Mouse (Mus musculus) MEL (cell line): ENCODE measurements at regions not wholly inside any gene's neighbourhood (a gene's known extent, or its start where the extent isn't known, plus 50 kb on each side); places are given as distances from the start of the nearest gene placed in this dataset.

ENCODE experiments used
- DNase-seq: peaks from one replicate; pipeline ENCODE4 v3.0.0; 2011; ENCODE audit warnings: low read depth, low spot score
- H3K27ac ChIP-seq: 2 replicates; pipeline ENCODE4 v1.5.1; 2012; ENCODE audit warnings: low read depth, mild to moderate bottlenecking, control low read depth, low read length, moderate library complexity; ENCODE audit not compliant: control insufficient read depth
- H3K27me3 ChIP-seq, 2 experiments: fragments of 150-350 bp in 1 of 2; sonication (generic) in 1 of 2; 2 replicates each; pipeline ENCODE4 v1.6.1; 2012; ENCODE audit warnings: low read length in 2 of 2, mild to moderate bottlenecking in 2 of 2, improper control_type of control experiment in 1 of 2, moderate library complexity in 1 of 2; ENCODE audit not compliant: insufficient read depth in 2 of 2, control insufficient read depth in 1 of 2
- H3K36me3 ChIP-seq, 2 experiments: 2 replicates each; pipeline ENCODE4 v1.6.1; 2012 to 2014; ENCODE audit warnings: low read length in 2 of 2, improper control_type of control experiment in 1 of 2, inconsistent platforms in 1 of 2, mild to moderate bottlenecking in 1 of 2; ENCODE audit not compliant: insufficient read depth in 2 of 2, control insufficient read depth in 1 of 2
- H3K4me1 ChIP-seq, 2 experiments: fragments of 150-350 bp in 1 of 2; sonication (generic) in 1 of 2; 2 replicates each; pipeline ENCODE4 v1.6.1; 2012; ENCODE audit warnings: low read length in 2 of 2, improper control_type of control experiment in 1 of 2, mild to moderate bottlenecking in 1 of 2; ENCODE audit not compliant: insufficient read depth in 2 of 2, control insufficient read depth in 1 of 2
- H3K4me3 ChIP-seq, 2 experiments: fragments of 150-350 bp in 1 of 2; sonication (generic) in 1 of 2; 2 replicates each; pipeline ENCODE4 v1.5.1; 2012; ENCODE audit warnings: low read depth in 2 of 2, low read length in 2 of 2, mild to moderate bottlenecking in 2 of 2, moderate library complexity in 2 of 2, control low read depth in 1 of 2, improper control_type of control experiment in 1 of 2; ENCODE audit not compliant: control insufficient read depth in 1 of 2, insufficient read depth in 1 of 2
- H3K79me2 ChIP-seq: 2 replicates; pipeline ENCODE4 v1.6.1; 2012; ENCODE audit warnings: mild to moderate bottlenecking, low read length, moderate library complexity; ENCODE audit not compliant: control insufficient read depth, poor library complexity, insufficient read depth
- H3K9ac ChIP-seq: 2 replicates; pipeline ENCODE4 v1.6.1; 2012; ENCODE audit warnings: low read depth, mild to moderate bottlenecking, control low read depth, low read length, moderate library complexity; ENCODE audit not compliant: control insufficient read depth, poor library complexity, severe bottlenecking
- H3K9me3 ChIP-seq: fragments of 150-350 bp; sonication (generic); replicated peaks from 2 replicates; pipeline ENCODE4 v1.6.1; 2012; ENCODE audit warnings: mild to moderate bottlenecking, low read length, improper control_type of control experiment, moderate library complexity; ENCODE audit not compliant: insufficient read depth
- BHLHE40 ChIP-seq: IDR thresholded peaks from 2 replicates; pipeline ENCODE4 v1.6.1; 2012; ENCODE audit warnings: low read depth, mild to moderate bottlenecking, inconsistent platforms, low read length, improper control_type of control experiment, borderline replicate concordance
- CHD2 ChIP-seq: IDR thresholded peaks from 2 replicates; pipeline ENCODE4 v1.6.1; 2011; ENCODE audit warnings: low read length, improper control_type of control experiment
- ELF1 ChIP-seq: IDR thresholded peaks from 2 replicates; pipeline ENCODE4 v1.6.1; 2014; ENCODE audit warnings: low read depth, mild to moderate bottlenecking, inconsistent platforms, low read length, improper control_type of control experiment, moderate library complexity
- GATA1 ChIP-seq: IDR thresholded peaks from 2 replicates; pipeline ENCODE4 v1.6.1; 2011; ENCODE audit warnings: low read depth, low read length, improper control_type of control experiment
- MAFK ChIP-seq: IDR thresholded peaks from 2 replicates; pipeline ENCODE4 v1.6.1; 2011; ENCODE audit warnings: low read depth, mild to moderate bottlenecking, low read length, improper control_type of control experiment, borderline replicate concordance
- MAX ChIP-seq: IDR thresholded peaks from 2 replicates; pipeline ENCODE4 v1.6.1; 2011; ENCODE audit warnings: low read length, improper control_type of control experiment
- NELFE ChIP-seq: IDR thresholded peaks from 2 replicates; pipeline ENCODE4 v1.6.1; 2011; ENCODE audit warnings: low read depth, low read length, improper control_type of control experiment
- POLR2A ChIP-seq, 2 experiments: IDR thresholded peaks; 2 replicates each; pipeline ENCODE4 v1.6.1; 2011 to 2012; ENCODE audit warnings: low read length in 2 of 2, mild to moderate bottlenecking in 2 of 2, control low read depth in 1 of 2, improper control_type of control experiment in 1 of 2, low read depth in 1 of 2, moderate library complexity in 1 of 2; ENCODE audit not compliant: control insufficient read depth in 1 of 2, insufficient read depth in 1 of 2, poor library complexity in 1 of 2
- POLR2AphosphoS2 ChIP-seq: IDR thresholded peaks from 2 replicates; pipeline ENCODE4 v1.6.1; 2011; ENCODE audit warnings: low read length, improper control_type of control experiment
- RAD21 ChIP-seq: IDR thresholded peaks from 2 replicates; pipeline ENCODE4 v1.6.1; 2011; ENCODE audit warnings: mild to moderate bottlenecking, low read depth, low read length, improper control_type of control experiment
- TAL1 ChIP-seq: IDR thresholded peaks from 2 replicates; pipeline ENCODE4 v1.6.1; 2012; ENCODE audit warnings: mild to moderate bottlenecking, inconsistent platforms, low read length, moderate library complexity, mixed read lengths
- TCF12 ChIP-seq: IDR thresholded peaks from 2 replicates; pipeline ENCODE4 v1.6.1; 2014; ENCODE audit warnings: low read depth, mild to moderate bottlenecking, inconsistent platforms, low read length, improper control_type of control experiment, moderate library complexity
- USF2 ChIP-seq, 2 experiments: IDR thresholded peaks; 2 replicates each; pipeline ENCODE4 v1.6.1; 2011 to 2012; ENCODE audit warnings: improper control_type of control experiment in 2 of 2, low read length in 2 of 2, borderline replicate concordance in 1 of 2, inconsistent platforms in 1 of 2, low read depth in 1 of 2, mild to moderate bottlenecking in 1 of 2; ENCODE audit not compliant: insufficient read depth in 1 of 2
- ZC3H11A ChIP-seq: IDR thresholded peaks from 2 replicates; pipeline ENCODE4 v1.6.1; 2012; ENCODE audit warnings: low read depth, mild to moderate bottlenecking, inconsistent platforms, low read length, improper control_type of control experiment
- ZKSCAN1 ChIP-seq: IDR thresholded peaks from 2 replicates; pipeline ENCODE4 v1.6.1; 2012; ENCODE audit warnings: low read depth, mild to moderate bottlenecking, inconsistent platforms, low read length, improper control_type of control experiment, moderate library complexity

- TF ChIP-seq POLR2AphosphoS2, result no peak
- TF ChIP-seq CHD2, result no peak
- TF ChIP-seq TCF12, result no peak
- no peak for TF ChIP-seq USF2 (IDR thresholded peaks at IDR 0.05; ENCODE audit: borderline replicate concordance in 1 of 2, insufficient read depth in 1 of 2, low read depth in 1 of 2, low read length in 2 of 2)
- TF ChIP-seq POLR2A (IDR thresholded peaks at IDR 0.05; ENCODE audit: control insufficient read depth in 1 of 2, insufficient read depth in 1 of 2, low read depth in 1 of 2, low read length in 2 of 2, poor library complexity in 1 of 2), result no peak
- TF ChIP-seq GATA1, result no peak
- TF ChIP-seq BHLHE40, result no peak
- no peak for TF ChIP-seq ELF1
- no peak for TF ChIP-seq ZC3H11A
- TF ChIP-seq RAD21, result no peak
- TF ChIP-seq MAX, result no peak
- TF ChIP-seq ZKSCAN1, result no peak
- TF ChIP-seq TAL1, result no peak
- TF ChIP-seq NELFE, result no peak
- no peak for DNase-seq
- Histone ChIP-seq H3K9ac (no peak overlapping the region), H3K4me1 (no peaks in the 10 kb centered on the region), H3K4me3 (no peak overlapping the region), H3K9me3 (no peaks in the 10 kb centered on the region), H3K27ac (no peak overlapping the region), H3K36me3 (no peaks in the 10 kb centered on the region), H3K79me2 (no peaks in the 10 kb centered on the region), H3K27me3 (no peaks in the 10 kb centered on the region)
Measured at GRCm38 (mm10) chr13:60364778-60365672, 187.9 kb upstream of the Gas1 start.

GRCm38 (mm10) chr13:60369216-60369615, 192.1 kb upstream of the Gas1 start:
- no peak for DNase-seq
- no peak overlapping the region for H3K27ac ChIP-seq
- H3K9ac ChIP-seq, result no peak overlapping the region
- no peak overlapping the region for H3K4me3 ChIP-seq
- no peaks in the 10 kb centered on the region for H3K79me2 ChIP-seq
- no peaks in the 10 kb centered on the region for H3K9me3 ChIP-seq
- TF ChIP-seq CHD2, result no peak
- no peak for TF ChIP-seq GATA1
- no peak for TF ChIP-seq MAFK
- H3K27me3 ChIP-seq, result no peaks in the 10 kb centered on the region
- H3K36me3 ChIP-seq, result no peaks in the 10 kb centered on the region
- no peaks in the 10 kb centered on the region for H3K4me1 ChIP-seq
